Mouse (Mus musculus) forebrain, embryonic 15.5 days (tissue): ENCODE measurements around the gene E2f1. TPM values are rescaled to one million over a fixed set of nuclear protein-coding genes. Genes with fewer than 3 reads are reported as not detected.
A peak's percentile ranks its signal among the peaks of the same experiment; 100 is the strongest.

Experiments
- ATAC-seq: fragments of 200-750 bp; cut with Nextera tagmentation; replicated peaks from 2 replicates; pipeline ENCODE4 v1.8.0; 2017; ENCODE audit warnings: mild to moderate bottlenecking, moderate TSS enrichment, moderate library complexity
- H3K27ac ChIP-seq: fragments of 300-500 bp; sonication (generic); replicated peaks from 2 replicates; pipeline ENCODE4 v1.5.1; 2015; ENCODE audit warnings: mild to moderate bottlenecking, inconsistent platforms
- H3K27me3 ChIP-seq: fragments of 300-500 bp; sonication (generic); 2 replicates; pipeline ENCODE4 v1.6.1; 2015; ENCODE audit warnings: inconsistent platforms
- H3K36me3 ChIP-seq: fragments of 300-500 bp; sonication (generic); 2 replicates; pipeline ENCODE4 v1.6.1; 2015; ENCODE audit warnings: mild to moderate bottlenecking, inconsistent platforms
- H3K4me1 ChIP-seq: fragments of 300-500 bp; sonication (generic); 2 replicates; pipeline ENCODE4 v1.6.1; 2015; ENCODE audit warnings: inconsistent platforms
- H3K4me2 ChIP-seq: fragments of 300-500 bp; sonication (generic); replicated peaks from 2 replicates; pipeline ENCODE4 v1.6.1; 2015; ENCODE audit warnings: mild to moderate bottlenecking, inconsistent platforms
- H3K4me3 ChIP-seq: fragments of 300-500 bp; sonication (generic); 2 replicates; pipeline ENCODE4 v1.5.1; 2015; ENCODE audit warnings: mild to moderate bottlenecking, inconsistent platforms
- H3K9ac ChIP-seq: fragments of 300-500 bp; sonication (generic); replicated peaks from 2 replicates; pipeline ENCODE4 v1.6.1; 2015; ENCODE audit warnings: mild to moderate bottlenecking, inconsistent platforms
- H3K9me3 ChIP-seq: fragments of 300-500 bp; sonication (generic); 2 replicates; pipeline ENCODE4 v1.6.1; 2016; ENCODE audit warnings: inconsistent platforms
- WGBS: fragments of 180-500 bp; shearing (Covaris S2); methylation state at CpG from one replicate; pipeline ENCODE4 v1.1.7; 2015; ENCODE audit warnings: mixed read lengths; 5-methylcytosine and 5-hydroxymethylcytosine counted together
- polyA plus RNA-seq: library from polyadenylated mRNA; unstranded; fragments of >200 nt; fragmentation: Nextera tagmentation; extraction: Ambion mirVana; gene quantifications from 2 replicates; pipeline ENCODE4 v1.2.1, GENCODE M21; 2015

The E2f1 gene
- polyA plus RNA-seq: 14.1 and 15.8 TPM in 2 replicates

GRCm38 (mm10) chr2:154569836-154570286, at the start of gene E2f1:
E2f1 (minus strand) TSS chr2:154569892.
- Histone ChIP-seq H3K4me1 (peaks cover 53% of the 10 kb centered on the region), H3K27ac (peak within 1 kb of the TSS; percentile 73), H3K4me3 (peak within 1 kb of the TSS; percentile 88), H3K36me3 (no peaks in the 10 kb centered on the region), H3K9ac (peak within 1 kb of the TSS; percentile 55), H3K9me3 (no peaks in the 10 kb centered on the region), H3K4me2 (peak within 1 kb of the TSS; percentile 90), H3K27me3 (no peaks in the 10 kb centered on the region)
- under 1% methylated on average over 41 of the region's 44 CpGs for WGBS
- peak; percentile 99 for ATAC-seq

GRCm38 (mm10) chr2:154617061-154617460, 47.4 kb upstream of the E2f1 start:
- no peak for ATAC-seq
- H3K4me2 ChIP-seq: no peak overlapping the region
- peaks cover 5% of the 10 kb centered on the region for H3K36me3 ChIP-seq
- no peak overlapping the region for H3K4me3 ChIP-seq
- peaks cover 18% of the 10 kb centered on the region for H3K4me1 ChIP-seq
- no peak overlapping the region for H3K9ac ChIP-seq
- 100% methylated on average over 3 of the region's 3 CpGs for WGBS
- no peaks in the 10 kb centered on the region for H3K27me3 ChIP-seq
- no peaks in the 10 kb centered on the region for H3K9me3 ChIP-seq
- no peak overlapping the region for H3K27ac ChIP-seq

GRCm38 (mm10) chr2:154615674-154616073, 46.0 kb upstream of the E2f1 start:
- no peaks in the 10 kb centered on the region for H3K27me3 ChIP-seq
- H3K9me3 ChIP-seq: no peaks in the 10 kb centered on the region
- peaks cover 5% of the 10 kb centered on the region for H3K36me3 ChIP-seq
- H3K4me3 ChIP-seq: no peak overlapping the region
- H3K9ac ChIP-seq: no peak overlapping the region
- WGBS: 96% methylated on average over 5 of the region's 5 CpGs
- H3K4me2 ChIP-seq: no peak overlapping the region
- no peak for ATAC-seq
- H3K4me1 ChIP-seq: peaks cover 18% of the 10 kb centered on the region
- no peak overlapping the region for H3K27ac ChIP-seq

GRCm38 (mm10) chr2:154614841-154615576, 45.3 kb upstream of the E2f1 start:
- ATAC-seq: no peak
- Histone ChIP-seq H3K4me1 (peaks cover 18% of the 10 kb centered on the region), H3K9ac (no peak overlapping the region), H3K4me3 (no peak overlapping the region), H3K27me3 (no peaks in the 10 kb centered on the region), H3K9me3 (no peaks in the 10 kb centered on the region), H3K36me3 (peaks cover 5% of the 10 kb centered on the region), H3K4me2 (peak overlapping the region; percentile 60), H3K27ac (0 out of 2 replicates have a peak overlapping the region, but pooled peaks have one; percentile 15)
- 69% methylated on average over 19 of the region's 19 CpGs for WGBS

- Histone ChIP-seq H3K36me3 (peaks cover 3% of the 10 kb centered on the region), H3K4me3 (peak within 1 kb of the TSS; percentile 59), H3K9ac (peak within 1 kb of the TSS; percentile 83), H3K27me3 (no peaks in the 10 kb centered on the region), H3K4me2 (peak within 1 kb of the TSS; percentile 60), H3K9me3 (no peaks in the 10 kb centered on the region), H3K27ac (peak within 1 kb of the TSS; percentile 97), H3K4me1 (peaks cover 18% of the 10 kb centered on the region)
- peak; percentile 93 for ATAC-seq
- under 1% methylated on average over 92 of the region's 98 CpGs for WGBS
Observed at GRCm38 (mm10) chr2:154613118-154614115, 43.7 kb upstream of the E2f1 start, which contains the start of the genes Zfp341 and 4930519P11Rik. Zfp341 (plus strand) TSS chr2:154613297. 4930519P11Rik (minus strand) TSS chr2:154613437.

- H3K4me3 ChIP-seq: no peak overlapping the region
- WGBS: 72% methylated on average over 10 of the region's 10 CpGs
- H3K27ac ChIP-seq: no peak overlapping the region
Observed at GRCm38 (mm10) chr2:154609050-154609767, 39.5 kb upstream of the E2f1 start.

GRCm38 (mm10) chr2:154606965-154607364, 37.3 kb upstream of the E2f1 start:
- no peak overlapping the region for H3K4me2 ChIP-seq
- no peak overlapping the region for H3K9ac ChIP-seq
- no peak for ATAC-seq
- no peak overlapping the region for H3K27ac ChIP-seq
- no peak overlapping the region for H3K4me3 ChIP-seq
- H3K36me3 ChIP-seq: no peaks in the 10 kb centered on the region
- no peaks in the 10 kb centered on the region for H3K27me3 ChIP-seq
- WGBS: 83% methylated on average over 1 of the region's 1 CpGs
- H3K4me1 ChIP-seq: peaks cover 14% of the 10 kb centered on the region
- no peaks in the 10 kb centered on the region for H3K9me3 ChIP-seq

More at GRCm38 (mm10) chr2:154609050-154609767, 39.5 kb upstream of the E2f1 start:
- Histone ChIP-seq H3K4me2 (no peak overlapping the region), H3K36me3 (no peaks in the 10 kb centered on the region), H3K9me3 (no peaks in the 10 kb centered on the region), H3K27me3 (no peaks in the 10 kb centered on the region), H3K4me1 (peaks cover 12% of the 10 kb centered on the region), H3K9ac (no peak overlapping the region)
- ATAC-seq: no peak

GRCm38 (mm10) chr2:154604156-154604555, 34.5 kb upstream of the E2f1 start:
- Histone ChIP-seq H3K4me2 (peak overlapping the region; percentile 64), H3K27me3 (no peaks in the 10 kb centered on the region), H3K9me3 (no peaks in the 10 kb centered on the region), H3K27ac (no peak overlapping the region), H3K9ac (no peak overlapping the region), H3K36me3 (no peaks in the 10 kb centered on the region), H3K4me3 (peak overlapping the region; percentile 68), H3K4me1 (peaks cover 14% of the 10 kb centered on the region)
- ATAC-seq: no peak; the same call in 1 of the 2 replicates
- 47% methylated on average over 7 of the region's 7 CpGs for WGBS

GRCm38 (mm10) chr2:154603638-154604153, 34.0 kb upstream of the E2f1 start, which contains the start of gene Pxmp4:
Pxmp4 (minus strand) TSS chr2:154603708.
- Histone ChIP-seq H3K4me2 (peak within 1 kb of the TSS; percentile 64), H3K27me3 (no peaks in the 10 kb centered on the region), H3K4me3 (peak within 1 kb of the TSS; percentile 68), H3K27ac (0 out of 2 replicates have a peak within 1 kb of the TSS, but pooled peaks have one; percentile 53), H3K9ac (peak within 1 kb of the TSS; percentile 78), H3K9me3 (no peaks in the 10 kb centered on the region), H3K4me1 (peaks cover 14% of the 10 kb centered on the region), H3K36me3 (no peaks in the 10 kb centered on the region)
- peak; percentile 100 for ATAC-seq
- WGBS: under 1% methylated on average over 13 of the region's 13 CpGs

GRCm38 (mm10) chr2:154603007-154603637, 33.4 kb upstream of the E2f1 start:
- peak; percentile 65 for ATAC-seq
- Histone ChIP-seq H3K27ac (0 out of 2 replicates have a peak overlapping the region, but pooled peaks have one; percentile 53), H3K4me1 (peaks cover 14% of the 10 kb centered on the region), H3K4me2 (peak overlapping the region; percentile 64), H3K4me3 (peak overlapping the region; percentile 68), H3K36me3 (no peaks in the 10 kb centered on the region), H3K9ac (peak overlapping the region; percentile 78), H3K27me3 (no peaks in the 10 kb centered on the region), H3K9me3 (no peaks in the 10 kb centered on the region)
- WGBS: 21% methylated on average over 22 of the region's 22 CpGs
